Mouse (Mus musculus) megakaryocyte, embryonic 14.5 days (primary cell): ENCODE measurements around the gene Ssna1. TPM values are rescaled to one million over a fixed set of nuclear protein-coding genes. Genes with fewer than 3 reads are reported as not detected.
A peak's percentile ranks its signal among the peaks of the same experiment; 100 is the strongest.

ENCODE experiments used
- H3K27me3 ChIP-seq: replicated peaks from 2 replicates; pipeline ENCODE3; 2012; ENCODE audit warnings: inconsistent platforms
- H3K36me3 ChIP-seq: replicated peaks from 2 replicates; pipeline ENCODE3; 2012; ENCODE audit warnings: low read length, inconsistent platforms, mixed read lengths
- H3K4me1 ChIP-seq: 2 replicates; pipeline ENCODE4 v1.6.1; 2012; ENCODE audit warnings: inconsistent platforms
- H3K4me3 ChIP-seq: replicated peaks from 2 replicates; pipeline ENCODE3; 2012; ENCODE audit warnings: moderate library complexity, mild to moderate bottlenecking, inconsistent platforms
- H3K9me3 ChIP-seq: 2 replicates; pipeline ENCODE4 v1.6.1; 2012; ENCODE audit warnings: inconsistent platforms
- FLI1 ChIP-seq: IDR thresholded peaks from 2 replicates; pipeline ENCODE4 v1.6.1; 2012; ENCODE audit warnings: low read length, inconsistent platforms, mixed read lengths
- GATA1 ChIP-seq: IDR thresholded peaks from 3 replicates; pipeline ENCODE4 v1.6.1; 2012; ENCODE audit warnings: mixed read lengths, low read length, inconsistent platforms, borderline replicate concordance
- polyA plus RNA-seq: library from polyadenylated mRNA; stranded (reverse); fragments of >175 nt; gene quantifications from 2 replicates; pipeline ENCODE4 v1.2.3, GENCODE M21; 2012; ENCODE audit warnings: low replicate concordance; ENCODE audit not compliant: insufficient read depth

The Ssna1 gene
- polyA plus RNA-seq, 1 experiment: 160 TPM

GRCm38 (mm10) chr2:25290816-25291130, 18.5 kb upstream of the Ssna1 start:
- no peak for TF ChIP-seq FLI1
- TF ChIP-seq GATA1: no peak
- Histone ChIP-seq H3K9me3 (no peaks in the 10 kb centered on the region), H3K4me1 (peaks cover 45% of the 10 kb centered on the region), H3K36me3 (peaks cover 10% of the 10 kb centered on the region), H3K4me3 (peak overlapping the region; percentile 59), H3K27me3 (peaks cover 92% of the 10 kb centered on the region)

GRCm38 (mm10) chr2:25290101-25290815, 18.0 kb upstream of the Ssna1 start:
- TF ChIP-seq FLI1: no peak
- TF ChIP-seq GATA1: no peak
- no peaks in the 10 kb centered on the region for H3K9me3 ChIP-seq
- peaks cover 46% of the 10 kb centered on the region for H3K4me1 ChIP-seq
- H3K4me3 ChIP-seq: peak overlapping the region; percentile 59
- peaks cover 87% of the 10 kb centered on the region for H3K27me3 ChIP-seq
- peaks cover 15% of the 10 kb centered on the region for H3K36me3 ChIP-seq

GRCm38 (mm10) chr2:25289651-25290050, 17.4 kb upstream of the Ssna1 start, which contains the start of gene Lrrc26:
Gene Lrrc26 (plus strand): TSS chr2:25289915.
- no peaks in the 10 kb centered on the region for H3K9me3 ChIP-seq
- TF ChIP-seq GATA1 (no peak), FLI1 (no peak)
- H3K36me3 ChIP-seq: peaks cover 21% of the 10 kb centered on the region
- peaks cover 81% of the 10 kb centered on the region for H3K27me3 ChIP-seq
- peaks cover 46% of the 10 kb centered on the region for H3K4me1 ChIP-seq
- peak within 1 kb of the TSS; percentile 59 for H3K4me3 ChIP-seq

- no peaks in the 10 kb centered on the region for H3K9me3 ChIP-seq
- H3K4me3 ChIP-seq: no peak overlapping the region
- TF ChIP-seq GATA1 (no peak), FLI1 (no peak)
- H3K36me3 ChIP-seq: peaks cover 29% of the 10 kb centered on the region
- H3K27me3 ChIP-seq: peaks cover 73% of the 10 kb centered on the region
- H3K4me1 ChIP-seq: peaks cover 46% of the 10 kb centered on the region
Measured at GRCm38 (mm10) chr2:25288734-25289345, 16.6 kb upstream of the Ssna1 start.

- peaks cover 46% of the 10 kb centered on the region for H3K4me1 ChIP-seq
- no peaks in the 10 kb centered on the region for H3K9me3 ChIP-seq
- peaks cover 36% of the 10 kb centered on the region for H3K36me3 ChIP-seq
- H3K27me3 ChIP-seq: peaks cover 66% of the 10 kb centered on the region
- no peak for TF ChIP-seq GATA1
- TF ChIP-seq FLI1: no peak
- H3K4me3 ChIP-seq: no peak within 1 kb of the TSS
Measured at GRCm38 (mm10) chr2:25287927-25288649, 15.8 kb upstream of the Ssna1 start, which contains the start of gene Tmem210. Gene Tmem210 (plus strand): TSS chr2:25288145.

GRCm38 (mm10) chr2:25286837-25287636, 14.8 kb upstream of the Ssna1 start:
- Histone ChIP-seq H3K4me1 (peaks cover 39% of the 10 kb centered on the region), H3K4me3 (no peak overlapping the region), H3K9me3 (no peaks in the 10 kb centered on the region), H3K27me3 (peaks cover 55% of the 10 kb centered on the region), H3K36me3 (peaks cover 47% of the 10 kb centered on the region)
- TF ChIP-seq GATA1: no peak
- no peak for TF ChIP-seq FLI1

GRCm38 (mm10) chr2:25286314-25286713, 14.1 kb upstream of the Ssna1 start:
- H3K9me3 ChIP-seq: no peaks in the 10 kb centered on the region
- peaks cover 52% of the 10 kb centered on the region for H3K36me3 ChIP-seq
- peaks cover 48% of the 10 kb centered on the region for H3K27me3 ChIP-seq
- no peak overlapping the region for H3K4me3 ChIP-seq
- H3K4me1 ChIP-seq: peaks cover 33% of the 10 kb centered on the region
- no peak for TF ChIP-seq FLI1
- TF ChIP-seq GATA1: no peak

GRCm38 (mm10) chr2:25285551-25285950, 13.3 kb upstream of the Ssna1 start:
- no peak for TF ChIP-seq FLI1
- TF ChIP-seq GATA1: no peak
- Histone ChIP-seq H3K9me3 (no peaks in the 10 kb centered on the region), H3K4me1 (peaks cover 25% of the 10 kb centered on the region), H3K36me3 (peaks cover 59% of the 10 kb centered on the region), H3K27me3 (peaks cover 40% of the 10 kb centered on the region), H3K4me3 (no peak overlapping the region)
